ENCODE assay signal across 21 mouse cellular contexts in the genomic region with DNA sequence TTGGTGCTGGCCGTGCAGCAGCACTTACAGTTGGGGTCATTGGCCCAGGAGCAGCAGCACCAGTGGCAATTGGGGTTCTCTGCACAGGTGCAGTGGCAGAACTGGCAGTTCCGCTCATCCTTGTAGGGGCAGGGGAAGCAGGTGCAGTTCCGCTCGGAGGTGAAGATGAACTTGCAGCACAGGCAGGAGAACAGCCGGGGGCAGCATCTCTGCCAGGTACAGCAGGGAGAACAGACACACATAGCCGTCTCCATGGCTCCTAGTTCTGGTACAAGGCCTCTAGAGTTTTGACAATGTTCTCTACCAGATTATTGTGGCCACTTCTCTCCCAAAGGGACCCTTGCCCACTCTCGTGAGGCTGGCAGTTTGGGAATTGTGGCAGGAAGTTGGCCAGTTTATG. TPM values are rescaled to one million over a fixed set of nuclear protein-coding genes. Genes with fewer than 3 reads are reported as not detected.
"Had no signal": no experiment of that assay in that cellular context is flagged by ENCODE, and none has a peak within 500 bp of the region (broad histone marks: within the 10 kb centered on the region; RNA-seq: fewer than 3 reads in every experiment).

A gene (minus strand): TSS at position 368 of the 400 bp plus-strand sequence.

- DNase-seq: lung, adult 18-20 months; lung, embryonic 14.5 days; lung, postnatal 14 days; lung, postnatal 36 days; right cerebral cortex, postnatal 14 days; thymus, adult 2 months; thymus, postnatal 25 days; thymus, postnatal 4 days had no signal

- H3K4me3 ChIP-seq: midbrain, embryonic 13.5 days; midbrain, embryonic 15.5 days; neural tube, embryonic 12.5 days; stomach, embryonic 15.5 days had no signal

- H3K4me1 ChIP-seq: megakaryocyte, embryonic 14.5 days; midbrain, embryonic 13.5 days; midbrain, embryonic 15.5 days; neural tube, embryonic 12.5 days; stomach, embryonic 15.5 days had no signal

- ATAC-seq: midbrain, embryonic 13.5 days; midbrain, embryonic 15.5 days had no signal

- H3K27ac ChIP-seq: macrophage; midbrain, embryonic 13.5 days; midbrain, embryonic 15.5 days; neural tube, embryonic 12.5 days; stomach, embryonic 15.5 days; stomach, postnatal 0 days had no signal

- H3K36me3 ChIP-seq: midbrain, embryonic 13.5 days; midbrain, embryonic 15.5 days; neural tube, embryonic 12.5 days; stomach, embryonic 15.5 days had no signal

- H3K27me3 ChIP-seq: megakaryocyte, embryonic 14.5 days; midbrain, embryonic 13.5 days; midbrain, embryonic 15.5 days; neural tube, embryonic 12.5 days; stomach, embryonic 15.5 days had no signal

RNA-seq across cellular contexts. Expression of the gene that starts here (rescaled TPM):
- polyA plus RNA-seq: lung, embryonic 14.5 days; lung, embryonic 16.5 days; macrophage; midbrain, embryonic 11.5 days; midbrain, embryonic 13.5 days; midbrain, embryonic 15.5 days; midbrain, postnatal 0 days; neural tube, embryonic 12.5 days; neural tube, embryonic 14.5 days; spleen, adult 2 months; stomach, embryonic 15.5 days; stomach, postnatal 0 days; thymus, adult 2 months; urinary bladder, adult 2 months had no signal
